In the genomic region with DNA sequence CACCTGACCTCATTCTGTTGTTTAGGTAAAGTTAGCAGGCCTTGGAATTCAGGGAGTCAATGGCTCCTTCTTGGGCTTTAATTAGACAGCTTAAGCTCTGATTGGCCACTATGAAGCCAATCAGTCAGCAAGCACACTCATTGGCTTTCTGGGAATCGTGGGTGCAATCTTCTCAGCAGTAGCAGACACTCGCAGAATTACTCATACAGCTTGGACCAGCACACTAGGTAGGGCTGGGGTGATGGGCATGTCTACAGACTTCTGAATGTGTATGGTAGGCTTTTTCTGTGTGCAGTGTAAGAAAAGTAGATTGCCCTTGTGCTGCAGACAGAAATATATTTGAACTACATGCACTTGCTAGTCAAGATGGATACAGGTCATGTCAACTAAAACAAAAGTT, we compare ENCODE assay signal across 29 mouse cellular contexts.
"Had no signal": no experiment of that assay in that cellular context is flagged by ENCODE, and none has a peak within 500 bp of the region (broad histone marks: within the 10 kb centered on the region; RNA-seq: fewer than 3 reads in every experiment).

No protein-coding gene starts in this region.

- H3K4me3 ChIP-seq: limb, embryonic 10.5 days; limb, embryonic 12.5 days; limb, embryonic 13.5 days; limb, embryonic 15.5 days; liver, embryonic 12.5 days; liver, embryonic 13.5 days; liver, embryonic 15.5 days; lung, embryonic 15.5 days; megakaryocyte, embryonic 14.5 days; midbrain, embryonic 10.5 days; midbrain, embryonic 12.5 days; midbrain, embryonic 13.5 days; midbrain, embryonic 15.5 days; myocyte had no signal

- H3K4me2 ChIP-seq: limb, embryonic 12.5 days; limb, embryonic 13.5 days; limb, embryonic 15.5 days; liver, embryonic 11.5 days; liver, embryonic 12.5 days; liver, embryonic 13.5 days; liver, embryonic 15.5 days; lung, embryonic 14.5 days; lung, embryonic 15.5 days; midbrain, embryonic 11.5 days; midbrain, embryonic 12.5 days; midbrain, embryonic 13.5 days; midbrain, embryonic 15.5 days had no signal

- H3K9ac ChIP-seq: limb, embryonic 12.5 days; limb, embryonic 13.5 days; limb, embryonic 15.5 days; liver, embryonic 12.5 days; liver, embryonic 13.5 days; liver, embryonic 14.5 days; liver, embryonic 15.5 days; liver, postnatal 0 days; lung, embryonic 14.5 days; lung, embryonic 15.5 days; midbrain, embryonic 12.5 days; midbrain, embryonic 13.5 days; midbrain, embryonic 15.5 days had no signal

- H3K27ac ChIP-seq: limb, embryonic 10.5 days; limb, embryonic 12.5 days; limb, embryonic 13.5 days; limb, embryonic 15.5 days; liver, embryonic 12.5 days; liver, embryonic 13.5 days; liver, embryonic 14.5 days; liver, embryonic 15.5 days; lung, embryonic 15.5 days; macrophage; midbrain, embryonic 10.5 days; midbrain, embryonic 12.5 days; midbrain, embryonic 13.5 days; midbrain, embryonic 15.5 days had no signal

- H3K36me3 ChIP-seq: limb, embryonic 10.5 days; limb, embryonic 12.5 days; limb, embryonic 13.5 days; limb, embryonic 15.5 days; liver, embryonic 12.5 days; liver, embryonic 13.5 days; liver, embryonic 15.5 days; lung, embryonic 15.5 days; midbrain, embryonic 10.5 days; midbrain, embryonic 12.5 days; midbrain, embryonic 13.5 days; midbrain, embryonic 15.5 days had no signal

- H3K27me3 ChIP-seq: limb, embryonic 12.5 days; limb, embryonic 15.5 days; liver, embryonic 12.5 days; liver, embryonic 13.5 days; liver, embryonic 15.5 days; lung, embryonic 15.5 days; midbrain, embryonic 15.5 days had no signal

- H3K9me3 ChIP-seq: limb, embryonic 10.5 days; limb, embryonic 12.5 days; limb, embryonic 13.5 days; limb, embryonic 15.5 days; liver, embryonic 12.5 days; liver, embryonic 13.5 days; liver, embryonic 15.5 days; lung, embryonic 15.5 days; megakaryocyte, embryonic 14.5 days; midbrain, embryonic 10.5 days; midbrain, embryonic 12.5 days; midbrain, embryonic 13.5 days; midbrain, embryonic 15.5 days had no signal

- H3K4me1 ChIP-seq: limb, embryonic 12.5 days; limb, embryonic 15.5 days; liver, embryonic 12.5 days; liver, embryonic 13.5 days; liver, embryonic 15.5 days; lung, embryonic 15.5 days; megakaryocyte, embryonic 14.5 days; midbrain, embryonic 12.5 days; midbrain, embryonic 15.5 days had no signal

- DNase-seq: left cerebral cortex, postnatal 4 days; liver; liver, embryonic 13.5 days; liver, postnatal 0 days; lung, adult 18-20 months; lung, adult 2 months; lung, embryonic 14.5 days; lung, postnatal 10 days; lung, postnatal 14 days; lung, postnatal 36 days; lung, postnatal 4 days; midbrain, embryonic 14.5 days had no signal
